25 mouse cellular contexts compared by ENCODE assay signal in genomic region chr9:79950666-79951065, GRCm38 (mm10).
"Had no signal": no experiment of that assay in that cellular context is flagged by ENCODE, and none has a peak within 500 bp of the region (broad histone marks: within the 10 kb centered on the region; RNA-seq: fewer than 3 reads in every experiment).

No protein-coding gene starts in this region.

- H3K9ac ChIP-seq: heart, embryonic 12.5 days; hindbrain, embryonic 12.5 days; hindbrain, embryonic 14.5 days; intestine, embryonic 15.5 days; limb, embryonic 12.5 days; liver, embryonic 12.5 days; liver, embryonic 14.5 days had no signal

- DNase-seq: gastrocnemius, postnatal 10 days; gastrocnemius, postnatal 25 days; heart, postnatal 10 days; heart, postnatal 4 days; kidney, adult 18-20 months; kidney, adult 8-10 months; kidney, postnatal 10 days; kidney, postnatal 25 days; kidney, postnatal 4 days; liver had no signal

- H3K4me1 ChIP-seq: hindbrain, embryonic 10.5 days had no signal

- H3K36me3 ChIP-seq: heart, embryonic 10.5 days; hindbrain, embryonic 10.5 days; hindbrain, embryonic 12.5 days; intestine, embryonic 15.5 days; limb, embryonic 10.5 days; limb, embryonic 12.5 days; liver, embryonic 12.5 days had no signal

- H3K4me2 ChIP-seq: heart, embryonic 12.5 days; hindbrain, embryonic 12.5 days; hindbrain, embryonic 14.5 days; intestine, embryonic 15.5 days; limb, embryonic 12.5 days; liver, embryonic 12.5 days had no signal

- ATAC-seq: hindbrain, embryonic 16.5 days; inflammation-experienced regulatory T-cells, adult 6 months; intestine, embryonic 15.5 days; intestine, postnatal 0 days; liver, embryonic 12.5 days had no signal

- H3K4me3 ChIP-seq: heart, embryonic 10.5 days; heart, embryonic 12.5 days; hindbrain, embryonic 10.5 days; hindbrain, embryonic 12.5 days; intestine, embryonic 15.5 days; layer of hippocampus, adult 2 months; left cerebral cortex, adult 2 months; limb, embryonic 10.5 days; limb, embryonic 12.5 days; liver, embryonic 12.5 days had no signal

- H3K9me3 ChIP-seq: heart, embryonic 10.5 days; heart, embryonic 12.5 days; hindbrain, embryonic 10.5 days; hindbrain, embryonic 12.5 days; intestine, embryonic 15.5 days; limb, embryonic 10.5 days; limb, embryonic 12.5 days; liver, embryonic 12.5 days had no signal

- H3K27me3 ChIP-seq: heart, embryonic 12.5 days; hindbrain, embryonic 12.5 days; intestine, embryonic 15.5 days; limb, embryonic 12.5 days; liver, embryonic 12.5 days had no signal

- H3K27ac ChIP-seq: hindbrain, embryonic 10.5 days; hindbrain, embryonic 12.5 days; hindbrain, embryonic 14.5 days; intestine, embryonic 15.5 days; layer of hippocampus, adult 2 months; left cerebral cortex, adult 2 months; limb, embryonic 10.5 days; limb, embryonic 12.5 days; liver, embryonic 12.5 days; liver, embryonic 14.5 days had no signal
